Mouse (Mus musculus) kidney, postnatal 0 days (tissue): ENCODE measurements around the gene Mical2. TPM values are rescaled to one million over a fixed set of nuclear protein-coding genes. Genes with fewer than 3 reads are reported as not detected.

ENCODE experiments used
- ATAC-seq: fragments of 200-750 bp; cut with Nextera tagmentation; replicated peaks from 2 replicates; pipeline ENCODE4 v1.8.0; 2017; ENCODE audit warnings: low read depth, moderate number of reproducible peaks, moderate TSS enrichment, moderate library complexity; ENCODE audit not compliant: low FRiP score
- DNase-seq: peaks from one replicate; pipeline ENCODE4 v3.0.0-alpha.2; 2016; ENCODE audit warnings: low spot score
- H3K27ac ChIP-seq: fragments of 300-500 bp; sonication (generic); 2 replicates; pipeline ENCODE4 v1.5.1; 2014; ENCODE audit warnings: mild to moderate bottlenecking
- H3K27me3 ChIP-seq: fragments of 300-500 bp; sonication (generic); 2 replicates; pipeline ENCODE4 v1.6.1; 2014; ENCODE audit warnings: low read length, mixed read lengths; ENCODE audit not compliant: insufficient read depth
- H3K36me3 ChIP-seq: fragments of 300-500 bp; sonication (generic); 2 replicates; pipeline ENCODE4 v1.6.1; 2014; ENCODE audit warnings: low read length, mixed read lengths; ENCODE audit not compliant: insufficient read depth
- H3K4me1 ChIP-seq: fragments of 300-500 bp; sonication (generic); replicated peaks from 2 replicates; pipeline ENCODE4 v1.6.1; 2014; ENCODE audit warnings: antibody characterized with exemption, low read length, mixed read lengths; ENCODE audit not compliant: insufficient read depth
- H3K4me2 ChIP-seq: fragments of 300-500 bp; sonication (generic); 2 replicates; pipeline ENCODE4 v1.6.1; 2014; ENCODE audit warnings: mild to moderate bottlenecking, low read length, moderate library complexity, mixed read lengths
- H3K4me3 ChIP-seq: fragments of 300-500 bp; sonication (generic); replicated peaks from 2 replicates; pipeline ENCODE4 v1.5.1; 2014; ENCODE audit warnings: low read depth, low read length
- H3K9ac ChIP-seq: fragments of 300-500 bp; sonication (generic); 2 replicates; pipeline ENCODE4 v1.6.1; 2014; ENCODE audit warnings: low read depth, low read length
- H3K9me3 ChIP-seq: fragments of 300-500 bp; sonication (generic); replicated peaks from 2 replicates; pipeline ENCODE4 v1.6.1; 2016; ENCODE audit warnings: low read length, inconsistent platforms, mixed read lengths
- CTCF ChIP-seq: IDR thresholded peaks from 2 replicates; pipeline ENCODE4 v1.5.1; 2016; ENCODE audit warnings: antibody characterized with exemption, low read depth, mild to moderate bottlenecking, moderate library complexity
- WGBS: fragments of 180-500 bp; shearing (Covaris S2); extraction: QIAGEN DNeasy Blood & Tissue Kit; methylation state at CpG from one replicate; pipeline ENCODE4 v1.1.7; 2014; 5-methylcytosine and 5-hydroxymethylcytosine counted together
- polyA plus RNA-seq: library from polyadenylated mRNA; unstranded; fragments of >200 nt; fragmentation: Nextera tagmentation; extraction: Ambion mirVana; gene quantifications from 2 replicates; pipeline ENCODE4 v1.2.1, GENCODE M21; 2015

Mical2 gene
- polyA plus RNA-seq: 5.1 and 5.7 TPM in 2 replicates

GRCm38 (mm10) chr7:112225615-112226262 is at the start of gene Mical2:
TSS of gene Mical2 (plus strand) at chr7:112225856.
- Histone ChIP-seq H3K4me1 (no peaks in the 10 kb centered on the region), H3K9ac (peak within 1 kb of the TSS; percentile 59), H3K27me3 (no peaks in the 10 kb centered on the region), H3K9me3 (no peaks in the 10 kb centered on the region), H3K36me3 (no peaks in the 10 kb centered on the region), H3K4me3 (peak within 1 kb of the TSS; percentile 53), H3K4me2 (peak within 1 kb of the TSS; percentile 93), H3K27ac (no peak within 1 kb of the TSS)
- under 1% methylated on average over 53 of the region's 53 CpGs for WGBS
- DNase-seq (peak; percentile 95), ATAC-seq (peak; percentile 99)
- no peak for TF ChIP-seq CTCF

- 86% methylated on average over 2 of the region's 2 CpGs for WGBS
- Histone ChIP-seq H3K4me3 (no peak overlapping the region), H3K36me3 (no peaks in the 10 kb centered on the region), H3K4me1 (no peaks in the 10 kb centered on the region), H3K4me2 (no peak overlapping the region), H3K27ac (no peak overlapping the region), H3K9ac (no peak overlapping the region), H3K27me3 (no peaks in the 10 kb centered on the region), H3K9me3 (no peaks in the 10 kb centered on the region)
- ATAC-seq (no peak), DNase-seq (no peak)
- no peak for TF ChIP-seq CTCF
Measured at GRCm38 (mm10) chr7:112176627-112177026, 49.0 kb upstream of the Mical2 start.

- 13% methylated on average over 9 of the region's 10 CpGs for WGBS
- Histone ChIP-seq H3K9me3 (no peaks in the 10 kb centered on the region), H3K4me3 (no peak overlapping the region), H3K9ac (no peak overlapping the region), H3K4me1 (no peaks in the 10 kb centered on the region), H3K27me3 (no peaks in the 10 kb centered on the region), H3K4me2 (peak overlapping the region; percentile 41; the same call in 1 of the 2 replicates), H3K27ac (no peak overlapping the region), H3K36me3 (no peaks in the 10 kb centered on the region)
- DNase-seq (peak; percentile 96), ATAC-seq (peak; percentile 77)
- peak; percentile 99 for TF ChIP-seq CTCF
Measured at GRCm38 (mm10) chr7:112180235-112180705, 45.4 kb upstream of the Mical2 start.

- Histone ChIP-seq H3K4me1 (peaks cover 8% of the 10 kb centered on the region; the same call in 1 of the 2 replicates), H3K4me2 (no peak overlapping the region), H3K27ac (no peak overlapping the region), H3K27me3 (no peaks in the 10 kb centered on the region), H3K4me3 (no peak overlapping the region), H3K9me3 (no peaks in the 10 kb centered on the region), H3K9ac (no peak overlapping the region), H3K36me3 (no peaks in the 10 kb centered on the region)
- ATAC-seq (peak; percentile 47), DNase-seq (peak; percentile 91)
- 37% methylated on average over 5 of the region's 5 CpGs for WGBS
- TF ChIP-seq CTCF: peak; percentile 99
Measured at GRCm38 (mm10) chr7:112183258-112183841, 42.3 kb upstream of the Mical2 start.

GRCm38 (mm10) chr7:112184519-112185225 is 41.0 kb upstream of the Mical2 start:
- no peak overlapping the region for H3K27ac ChIP-seq
- no peak overlapping the region for H3K9ac ChIP-seq
- DNase-seq (no peak), ATAC-seq (no peak)
- no peaks in the 10 kb centered on the region for H3K27me3 ChIP-seq
- no peak for TF ChIP-seq CTCF
- peaks cover 12% of the 10 kb centered on the region for H3K4me1 ChIP-seq
- 78% methylated on average over 6 of the region's 6 CpGs for WGBS
- no peak overlapping the region for H3K4me3 ChIP-seq
- no peaks in the 10 kb centered on the region for H3K9me3 ChIP-seq
- H3K4me2 ChIP-seq: no peak overlapping the region
- H3K36me3 ChIP-seq: no peaks in the 10 kb centered on the region

- Histone ChIP-seq H3K9me3 (no peaks in the 10 kb centered on the region), H3K9ac (no peak overlapping the region), H3K27ac (no peak overlapping the region), H3K27me3 (no peaks in the 10 kb centered on the region), H3K4me2 (no peak overlapping the region), H3K4me3 (no peak overlapping the region), H3K36me3 (no peaks in the 10 kb centered on the region), H3K4me1 (peaks cover 12% of the 10 kb centered on the region)
- peak; percentile 36 for DNase-seq
- WGBS: 33% methylated on average over 9 of the region's 9 CpGs
- no peak for TF ChIP-seq CTCF
- no peak for ATAC-seq
Measured at GRCm38 (mm10) chr7:112185226-112185745, 40.4 kb upstream of the Mical2 start.
